7 mouse cellular contexts compared by ENCODE assay signal in genomic region chr11:107275902-107276301, GRCm38 (mm10).
A peak's percentile ranks its signal among the peaks of the same experiment; 100 is the strongest.
DNase-seq lines count a peak whose midpoint lies in the region; ATAC-seq lines count a peak whose summit lies in the region.

No protein-coding gene starts in this region.

- peak; percentile 48 for DNase-seq in MN1 (ENCODE audit: low spot score)
- DNase-seq in cerebellum, adult 9-10 months: peak; percentile 82
- peak; percentile 32 to 44 for DNase-seq in gastrocnemius, adult 8-10 months (ENCODE audit: low spot score in 2 of 2)
- DNase-seq in kidney, adult 18-20 months: peak; percentile 76
- peak; percentile 56 to 60 for DNase-seq in lung, adult 18-20 months
- peak; percentile 26 for DNase-seq in right cerebral cortex, postnatal 25 days

- ATAC-seq in CD4-positive, CD25-positive, alpha-beta regulatory T cell, adult 4 months: peak; percentile 43

Comparison
In these comparisons a context has a peak if more than half of its experiments do, and no peak if none do; other contexts are left out.
1. Peak in every context shown above with its lines: DNase-seq and ATAC-seq.
2. DNase-seq: peak in every context shown above with its lines; median percentile 82 in cerebellum, adult 9-10 months; 76 in kidney, adult 18-20 months; 58 in lung, adult 18-20 months; 48 in MN1; 38 in gastrocnemius, adult 8-10 months; 26 in right cerebral cortex, postnatal 25 days.